Mouse (Mus musculus) cortical plate, adult 2 months (tissue): ENCODE measurements around the gene Rrn3.

ENCODE experiments used
- CTCF ChIP-seq: fragments of 200-500 bp; IDR thresholded peaks from 2 replicates; pipeline ENCODE4 v1.5.1; 2011; ENCODE audit warnings: mild to moderate bottlenecking, control low read depth, low read length; ENCODE audit not compliant: insufficient read depth; ENCODE audit errors: extremely low read depth
- POLR2A ChIP-seq: fragments of 200-500 bp; IDR thresholded peaks from 2 replicates; pipeline ENCODE4 v1.6.1; 2011; ENCODE audit warnings: mild to moderate bottlenecking, low read length, control low read depth; ENCODE audit not compliant: insufficient read depth; ENCODE audit errors: extremely low read depth

DNA sequence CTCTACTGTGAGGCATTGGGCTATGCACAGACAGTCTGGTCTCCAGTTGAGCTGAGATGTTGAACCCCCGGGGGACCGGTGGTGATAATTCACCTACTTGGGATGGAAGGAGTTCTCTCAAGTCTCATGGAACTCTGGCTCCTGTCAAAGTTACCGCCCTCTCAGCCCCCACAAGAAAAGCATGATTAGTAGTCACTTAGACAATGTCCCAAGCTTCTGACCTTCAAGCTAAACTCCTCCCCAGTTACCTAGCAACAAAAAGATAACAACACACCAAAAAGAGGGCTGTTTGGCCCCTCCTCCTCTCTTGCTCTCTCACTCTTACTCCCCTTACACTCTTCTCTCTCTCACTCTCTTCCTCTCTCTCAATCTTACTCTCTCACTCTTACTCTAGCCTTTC, 16.0 kb upstream of the Rrn3 start:
- TF ChIP-seq CTCF: no peak
- TF ChIP-seq POLR2A: no peak
